Mouse (Mus musculus) left cerebral cortex, adult 18-20 months (tissue): Measurements from ENCODE around the gene Rpf2. TPM values are rescaled to one million over a fixed set of nuclear protein-coding genes. Genes with fewer than 3 reads are reported as not detected.

Experiments used
- total RNA-seq, 2 experiments: library from RNA; stranded (reverse); gene quantifications; 2 replicates each; pipeline ENCODE4 v1.2.3; 2021

Gene Rpf2
- total RNA-seq, 2 experiments from 2014 or later: 18.2 to 18.4 TPM

Other genes starting within 250 kb of the Rpf2 start
- under 1 TPM; 0.33 to 0.59 TPM for gene Mfsd4b1, start 221.8 kb downstream of the Rpf2 start, total RNA-seq
- gene Slc16a10, start 104.8 kb downstream of the Rpf2 start, total RNA-seq: 1 to 10 TPM; 3.2 to 4.1 TPM
- gene Gtf3c6, start 11.1 kb upstream of the Rpf2 start, total RNA-seq: 10 to 100 TPM; 19.5 to 20.7 TPM
- gene Amd1, start 55.1 kb upstream of the Rpf2 start, total RNA-seq: 10 to 100 TPM; 88.6 to 92.4 TPM
- 10 to 100 TPM; 47.5 to 49.0 TPM for gene Cdk19, start 92.5 kb upstream of the Rpf2 start, total RNA-seq